Mouse (Mus musculus) liver, postnatal 0 days (tissue): ENCODE results near the gene Gng8.

Source experiments
- CTCF ChIP-seq: sonication (generic); IDR thresholded peaks from 2 replicates; pipeline ENCODE4 v1.5.1; 2016; ENCODE audit warnings: antibody characterized with exemption, low read depth
- EP300 ChIP-seq: IDR thresholded peaks from 2 replicates; pipeline ENCODE4 v1.6.1; 2016; ENCODE audit warnings: antibody characterized with exemption, low read depth, mild to moderate bottlenecking

DNA sequence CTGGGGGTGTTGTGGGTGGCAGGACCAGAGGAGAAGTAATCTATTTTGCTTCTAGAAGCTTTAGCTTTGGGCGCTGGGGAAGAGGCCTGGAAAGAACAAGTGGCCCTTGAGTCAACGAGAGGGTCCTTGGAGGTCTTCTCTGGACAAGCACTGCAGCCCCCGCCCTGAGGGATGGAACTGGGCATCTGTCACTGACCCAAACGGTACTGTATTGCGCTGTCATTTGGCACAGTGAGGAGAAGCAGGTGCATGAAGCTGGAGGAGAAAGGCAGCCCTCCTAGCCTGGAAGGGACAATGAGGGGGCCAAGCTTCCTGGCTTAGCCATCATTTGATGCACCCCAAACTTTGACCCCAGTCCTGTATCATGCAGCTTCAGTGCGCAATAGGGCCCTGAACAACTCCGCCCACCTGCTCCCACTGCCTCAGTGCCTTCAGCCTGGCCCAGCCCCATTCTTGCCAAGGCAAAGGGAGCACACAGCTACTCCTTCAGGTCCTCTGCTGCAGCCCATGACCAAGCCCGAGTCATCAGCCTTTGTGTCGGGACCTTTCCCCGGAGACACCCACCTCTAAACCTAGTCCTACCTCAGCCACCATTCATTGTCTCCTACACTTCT is 30.9 kb downstream of the Gng8 start:
- TF ChIP-seq CTCF (no peak), EP300 (no peak)
